In genomic region chr7:101906696-101907095, GRCm38 (mm10) we compare ENCODE assay signal across 8 mouse cellular contexts. TPM values are rescaled to one million over a fixed set of nuclear protein-coding genes. Genes with fewer than 3 reads are reported as not detected.
DNase-seq lines count a peak whose midpoint lies in the region; ATAC-seq and TF ChIP-seq lines count a peak whose summit lies in the region.

No protein-coding gene starts in this region.

- peaks cover 18% of the 10 kb centered on the region for H3K79me3 ChIP-seq in C2C12 (ENCODE audit: low read depth)

- intact Hi-C loops in left cerebral cortex, postnatal 36 days (cut with DNase I), result loop anchor here (1.0 kb wide), 1 partner anchor 27 kb away; the partner anchor contains the start of gene Lrrc51

- peaks cover 35% of the 10 kb centered on the region for H3K79me2 ChIP-seq in C2C12 (ENCODE audit: control insufficient read depth, insufficient read depth)

- no peak overlapping the region for H3K27ac ChIP-seq in forebrain, embryonic 15.5 days (replicated peaks)
- peak overlapping the region; percentile 94 for H3K27ac ChIP-seq in liver, embryonic 13.5 days
- H3K27ac ChIP-seq in stomach, embryonic 14.5 days (ENCODE audit: low read length), result no peak overlapping the region

- TF ChIP-seq CTCF in C2C12 (IDR thresholded peaks at IDR 0.05; ENCODE audit: control insufficient read depth, insufficient read depth, insufficient read length), result no peak

- H3K4me3 ChIP-seq in C2C12 (ENCODE audit: insufficient read depth, poor library complexity, severe bottlenecking), result peak overlapping the region; percentile 71
- peak overlapping the region; percentile 83 for H3K4me3 ChIP-seq in forebrain, embryonic 15.5 days
- H3K4me3 ChIP-seq in liver, embryonic 13.5 days (replicated peaks), result peak overlapping the region; percentile 83
- H3K4me3 ChIP-seq in stomach, embryonic 14.5 days (ENCODE audit: low read depth, low read length), result peak overlapping the region; percentile 79

- peak; percentile 27 to 30 for DNase-seq in cerebellum, postnatal 10 days
- no peak for DNase-seq in cerebellum, adult 18-20 months
- no peak for DNase-seq in liver, embryonic 13.5 days
- no peak for DNase-seq in adrenal gland, postnatal 25 days
- no peak for DNase-seq in left cerebral cortex, postnatal 36 days (ENCODE audit: low spot score in 2 of 2)

- ATAC-seq in forebrain, embryonic 15.5 days (replicated peaks), result no peak
- ATAC-seq in liver, embryonic 13.5 days (ENCODE audit: low read depth), result no peak
- no peak for ATAC-seq in stomach, embryonic 14.5 days (ENCODE audit: insufficient number of reproducible peaks, insufficient read depth, low FRiP score, low read depth)

- no peaks in the 10 kb centered on the region for H3K27me3 ChIP-seq in C2C12 (ENCODE audit: control insufficient read depth, insufficient read depth, insufficient read length)
- no peaks in the 10 kb centered on the region for H3K27me3 ChIP-seq in forebrain, embryonic 15.5 days
- H3K27me3 ChIP-seq in liver, embryonic 13.5 days, result no peaks in the 10 kb centered on the region
- H3K27me3 ChIP-seq in stomach, embryonic 14.5 days (ENCODE audit: control insufficient read depth, insufficient read depth, low read length), result no peaks in the 10 kb centered on the region

- peak overlapping the region; percentile 95 for H3K9ac ChIP-seq in forebrain, embryonic 15.5 days (replicated peaks)
- H3K9ac ChIP-seq in liver, embryonic 13.5 days, result peak overlapping the region; percentile 91
- peak overlapping the region; percentile 81 for H3K9ac ChIP-seq in stomach, embryonic 14.5 days (replicated peaks; ENCODE audit: low read depth, low read length)

- H3ac ChIP-seq in C2C12 (ENCODE audit: control insufficient read depth, insufficient read length, low read depth), result peak overlapping the region; percentile 76

- peaks cover 4% of the 10 kb centered on the region for H3K36me3 ChIP-seq in C2C12 (ENCODE audit: control insufficient read depth, insufficient read depth)
- peaks cover 23% of the 10 kb centered on the region for H3K36me3 ChIP-seq in forebrain, embryonic 15.5 days
- H3K36me3 ChIP-seq in liver, embryonic 13.5 days, result peaks cover 36% of the 10 kb centered on the region
- H3K36me3 ChIP-seq in stomach, embryonic 14.5 days (ENCODE audit: control insufficient read depth, insufficient read depth, low read length), result peaks cover 23% of the 10 kb centered on the region

- WGBS in forebrain, embryonic 15.5 days, result 83% methylated on average over 8 of the region's 8 CpGs
- 34% methylated on average over 8 of the region's 8 CpGs for WGBS in liver, embryonic 13.5 days (ENCODE audit: insufficient replicate concordance)
- WGBS in stomach, embryonic 14.5 days, result 66% methylated on average over 8 of the region's 8 CpGs

- H3K4me2 ChIP-seq in forebrain, embryonic 15.5 days (replicated peaks), result peak overlapping the region; percentile 55
- peak overlapping the region; percentile 82 for H3K4me2 ChIP-seq in liver, embryonic 13.5 days
- peak overlapping the region; percentile 63 for H3K4me2 ChIP-seq in stomach, embryonic 14.5 days (replicated peaks; ENCODE audit: low read depth, low read length)

- H3K4me1 ChIP-seq in forebrain, embryonic 15.5 days, result peaks cover 27% of the 10 kb centered on the region
- H3K4me1 ChIP-seq in liver, embryonic 13.5 days (replicated peaks), result peaks cover 44% of the 10 kb centered on the region
- H3K4me1 ChIP-seq in stomach, embryonic 14.5 days (ENCODE audit: control insufficient read depth, insufficient read depth, low read length), result peaks cover 13% of the 10 kb centered on the region; the same call in 1 of the 2 replicates

- no peaks in the 10 kb centered on the region for H3K9me3 ChIP-seq in forebrain, embryonic 15.5 days
- H3K9me3 ChIP-seq in liver, embryonic 13.5 days (replicated peaks), result no peaks in the 10 kb centered on the region
- H3K9me3 ChIP-seq in stomach, embryonic 14.5 days (ENCODE audit: control insufficient read depth, low read depth, low read length), result no peaks in the 10 kb centered on the region

TF ChIP-seq in C2C12, 6 proteins besides CTCF, POLR2A, EP300 and RAD21:
- no peak for TF ChIP-seq USF1 (IDR thresholded peaks at IDR 0.05; ENCODE audit: low read depth)
- TF ChIP-seq MYOG (IDR thresholded peaks at IDR 0.05; ENCODE audit: control insufficient read depth, extremely low read depth, insufficient read length), result no peak
- no peak for TF ChIP-seq CEBPB (IDR thresholded peaks at IDR 0.05; ENCODE audit: low read depth)
- TF ChIP-seq FOSL1 (IDR thresholded peaks at IDR 0.05; ENCODE audit: insufficient read depth, low read length, poor library complexity, severe bottlenecking), result no peak
- no peak for TF ChIP-seq MAX (IDR thresholded peaks at IDR 0.05)
- TF ChIP-seq MYOD1 (IDR thresholded peaks at IDR 0.05; ENCODE audit: control insufficient read depth, insufficient read length, low read depth), result no peak
TF ChIP-seq in C2C12: peak in this region for 0.

RNA-seq across cellular contexts. Expression of gene Tomt, which starts 0.5 kb away (rescaled TPM):
- polyA plus RNA-seq in C2C12 (2012; fragmentation: generic; extraction: Trizol), result 0.12 TPM
- polyA plus RNA-seq in forebrain, embryonic 15.5 days (2015; fragmentation: Nextera tagmentation; extraction: Ambion mirVana), result 0.24 and 0.47 TPM in 2 replicates
- 0.15 and 0.21 TPM in 2 replicates for polyA plus RNA-seq in liver, embryonic 13.5 days (2015; fragmentation: Nextera tagmentation; extraction: Ambion mirVana)
- polyA plus RNA-seq in stomach, embryonic 14.5 days (2014; fragmentation: Nextera tagmentation; extraction: Ambion mirVana), result 0.13 and 0.74 TPM in 2 replicates
- total RNA-seq in adrenal gland, postnatal 25 days (2021), result not detected in 2 replicates
- total RNA-seq in left cerebral cortex, postnatal 36 days (2021), result under 1 TPM in 1 of 2 experiments, not detected in 1; 0.18 TPM

RNA-seq across cellular contexts. Expression of gene Lamtor1, which starts 1.0 kb away (rescaled TPM):
- 200 TPM for polyA plus RNA-seq in C2C12 (2012; fragmentation: generic; extraction: Trizol)
- polyA plus RNA-seq in forebrain, embryonic 15.5 days (2015; fragmentation: Nextera tagmentation; extraction: Ambion mirVana), result 165 and 167 TPM in 2 replicates
- 75.2 and 76.5 TPM in 2 replicates for polyA plus RNA-seq in liver, embryonic 13.5 days (2015; fragmentation: Nextera tagmentation; extraction: Ambion mirVana)
- 148 and 159 TPM in 2 replicates for polyA plus RNA-seq in stomach, embryonic 14.5 days (2014; fragmentation: Nextera tagmentation; extraction: Ambion mirVana)
- 99.9 and 103 TPM in 2 replicates for total RNA-seq in adrenal gland, postnatal 25 days (2021)
- 100 to 1,000 TPM in 1 of 2 experiments, 10 to 100 TPM in 1; 98.0 to 105 TPM for total RNA-seq in left cerebral cortex, postnatal 36 days (2021)

RNA-seq across cellular contexts. Expression of gene Lrrc51, which starts 27.0 kb away (rescaled TPM):
- 1.7 TPM for polyA plus RNA-seq in C2C12 (2012; fragmentation: generic; extraction: Trizol)
- polyA plus RNA-seq in forebrain, embryonic 15.5 days (2015; fragmentation: Nextera tagmentation; extraction: Ambion mirVana), result 9.5 and 12.7 TPM in 2 replicates
- polyA plus RNA-seq in liver, embryonic 13.5 days (2015; fragmentation: Nextera tagmentation; extraction: Ambion mirVana), result 2.1 TPM in 2 replicates
- 8.7 and 11.6 TPM in 2 replicates for polyA plus RNA-seq in stomach, embryonic 14.5 days (2014; fragmentation: Nextera tagmentation; extraction: Ambion mirVana)
- 13.3 and 17.2 TPM in 2 replicates for total RNA-seq in adrenal gland, postnatal 25 days (2021)
- total RNA-seq in left cerebral cortex, postnatal 36 days (2021), result 1 to 10 TPM; 5.2 to 5.3 TPM

RNA-seq across cellular contexts. Expression of gene Numa1, which starts 27.2 kb away (rescaled TPM):
- polyA plus RNA-seq in C2C12 (2012; fragmentation: generic; extraction: Trizol), result 80.4 TPM
- 63.3 and 65.1 TPM in 2 replicates for polyA plus RNA-seq in forebrain, embryonic 15.5 days (2015; fragmentation: Nextera tagmentation; extraction: Ambion mirVana)
- polyA plus RNA-seq in liver, embryonic 13.5 days (2015; fragmentation: Nextera tagmentation; extraction: Ambion mirVana), result 24.5 and 30.7 TPM in 2 replicates
- polyA plus RNA-seq in stomach, embryonic 14.5 days (2014; fragmentation: Nextera tagmentation; extraction: Ambion mirVana), result 99.7 and 102 TPM in 2 replicates
- total RNA-seq in adrenal gland, postnatal 25 days (2021), result 168 and 210 TPM in 2 replicates
- 100 to 1,000 TPM in 1 of 2 experiments, 10 to 100 TPM in 1; 79.2 to 102 TPM for total RNA-seq in left cerebral cortex, postnatal 36 days (2021)

RNA-seq across cellular contexts. Expression of gene Folr1, which starts 36.1 kb away (rescaled TPM):
- polyA plus RNA-seq in C2C12 (2012; fragmentation: generic; extraction: Trizol), result 0.67 TPM
- polyA plus RNA-seq in forebrain, embryonic 15.5 days (2015; fragmentation: Nextera tagmentation; extraction: Ambion mirVana), result 18.9 and 30.4 TPM in 2 replicates
- polyA plus RNA-seq in liver, embryonic 13.5 days (2015; fragmentation: Nextera tagmentation; extraction: Ambion mirVana), result 0.38 and 0.41 TPM in 2 replicates
- 1.1 and 1.9 TPM in 2 replicates for polyA plus RNA-seq in stomach, embryonic 14.5 days (2014; fragmentation: Nextera tagmentation; extraction: Ambion mirVana)
- 6.8 and 7.9 TPM in 2 replicates for total RNA-seq in adrenal gland, postnatal 25 days (2021)
- 1 to 10 TPM; 1.0 to 1.2 TPM for total RNA-seq in left cerebral cortex, postnatal 36 days (2021)

Comparison
In these comparisons a context has a peak if more than half of its experiments do, and no peak if none do; other contexts are left out.
1. DNase-seq: peak in cerebellum, postnatal 10 days (2 of 2); none in cerebellum, adult 18-20 months (0 of 2), liver, embryonic 13.5 days (single experiment), adrenal gland, postnatal 25 days (single experiment) and left cerebral cortex, postnatal 36 days (0 of 2).
2. Peak in every context shown above with its lines, with median percentiles within 50 percentile points of each other: H3K4me3 ChIP-seq, H3K4me2 ChIP-seq and H3K9ac ChIP-seq.